Mouse (Mus musculus) CH12.LX (cell line): ENCODE results near the gene Acvr1. TPM values are rescaled to one million over a fixed set of nuclear protein-coding genes. Genes with fewer than 3 reads are reported as not detected.

Experiments used
- DNase-seq: peaks from one replicate; pipeline ENCODE4 v3.0.0-alpha.2; 2013; ENCODE audit errors: extremely low read depth
- H3K27ac ChIP-seq: 2 replicates; pipeline ENCODE4 v1.5.1; 2012; ENCODE audit warnings: low read depth, mild to moderate bottlenecking, control low read depth, moderate library complexity; ENCODE audit not compliant: insufficient read depth
- H3K27me3 ChIP-seq: replicated peaks from 2 replicates; pipeline ENCODE3; 2012; ENCODE audit warnings: inconsistent platforms
- H3K36me3 ChIP-seq, 2 experiments: replicated peaks in 1 of 2; 2 replicates each; pipeline versions ENCODE3 to v1.6.1; 2012; ENCODE audit warnings: inconsistent platforms in 1 of 2, low read length in 1 of 2, mild to moderate bottlenecking in 1 of 2, mixed read lengths in 1 of 2, moderate library complexity in 1 of 2; ENCODE audit not compliant: control insufficient read depth in 1 of 2, insufficient read depth in 1 of 2
- H3K4me1 ChIP-seq, 2 experiments: 2 replicates each; pipeline ENCODE4 v1.6.1; 2012; ENCODE audit warnings: inconsistent platforms in 1 of 2, moderate library complexity in 1 of 2; ENCODE audit not compliant: insufficient read depth in 2 of 2, control insufficient read depth in 1 of 2
- H3K4me2 ChIP-seq: 2 replicates; pipeline ENCODE4 v1.6.1; 2012; ENCODE audit warnings: low read depth, mild to moderate bottlenecking, control low read depth; ENCODE audit not compliant: poor library complexity, insufficient read depth, severe bottlenecking
- H3K4me3 ChIP-seq, 3 experiments: fragments of 150-350 bp in 1 of 3; sonication (generic) in 1 of 3; replicated peaks in 1 of 3; 2 replicates each; pipeline versions ENCODE3 to v1.5.1; 2011 to 2012; ENCODE audit warnings: low read depth in 2 of 3, low read length in 2 of 3, mild to moderate bottlenecking in 2 of 3, moderate library complexity in 2 of 3, control low read depth in 1 of 3, improper control_type of control experiment in 1 of 3, inconsistent platforms in 1 of 3, mixed read lengths in 1 of 3; ENCODE audit not compliant: poor library complexity in 1 of 3
- H3K79me2 ChIP-seq: replicated peaks from 2 replicates; pipeline ENCODE4 v1.6.1; 2012; ENCODE audit warnings: mild to moderate bottlenecking, moderate library complexity; ENCODE audit not compliant: control insufficient read depth, poor library complexity, insufficient read depth, severe bottlenecking; ENCODE audit errors: extremely low read depth
- H3K9ac ChIP-seq: 2 replicates; pipeline ENCODE4 v1.6.1; 2012; ENCODE audit warnings: low read depth, mild to moderate bottlenecking, control low read depth, moderate library complexity; ENCODE audit not compliant: insufficient read depth
- H3K9me3 ChIP-seq: replicated peaks from 2 replicates; pipeline ENCODE3; 2012; ENCODE audit warnings: low read length, inconsistent platforms, mixed read lengths
- CHD2 ChIP-seq: IDR thresholded peaks from 2 replicates; pipeline ENCODE4 v1.6.1; 2011; ENCODE audit warnings: low read length, improper control_type of control experiment
- E2F4 ChIP-seq: IDR thresholded peaks from 2 replicates; pipeline ENCODE4 v1.6.1; 2011; ENCODE audit warnings: low read depth, low read length, improper control_type of control experiment; ENCODE audit not compliant: insufficient replicate concordance
- GABPA ChIP-seq: IDR thresholded peaks from 2 replicates; pipeline ENCODE4 v1.6.1; 2012; ENCODE audit warnings: low read depth, low read length, improper control_type of control experiment, inconsistent platforms; ENCODE audit not compliant: insufficient replicate concordance
- HCFC1 ChIP-seq: IDR thresholded peaks from 2 replicates; pipeline ENCODE4 v1.6.1; 2012; ENCODE audit warnings: low read depth, mild to moderate bottlenecking, inconsistent platforms, low read length, improper control_type of control experiment
- JUND ChIP-seq: conservative IDR thresholded peaks from 2 replicates; pipeline ENCODE4 v1.6.1; 2011; ENCODE audit warnings: low read depth, low read length, improper control_type of control experiment
- MAFK ChIP-seq: IDR thresholded peaks from 2 replicates; pipeline ENCODE4 v1.6.1; 2011; ENCODE audit warnings: low read length, improper control_type of control experiment; ENCODE audit not compliant: insufficient replicate concordance
- MEF2A ChIP-seq: IDR thresholded peaks from 2 replicates; pipeline ENCODE4 v1.6.1; 2014; ENCODE audit warnings: low read depth, mild to moderate bottlenecking, inconsistent platforms, low read length, improper control_type of control experiment, borderline replicate concordance
- MYC ChIP-seq: IDR thresholded peaks from 2 replicates; pipeline ENCODE4 v1.6.1; 2011; ENCODE audit warnings: low read depth, mild to moderate bottlenecking, improper control_type of control experiment, low read length
- PAX5 ChIP-seq: IDR thresholded peaks from 2 replicates; pipeline ENCODE4 v1.6.1; 2012; ENCODE audit warnings: low read length, inconsistent platforms, mixed read lengths
- RCOR1 ChIP-seq: conservative IDR thresholded peaks from 2 replicates; pipeline ENCODE4 v1.6.1; 2012; ENCODE audit warnings: low read depth, mild to moderate bottlenecking, inconsistent platforms, low read length, improper control_type of control experiment
- TBP ChIP-seq: conservative IDR thresholded peaks from 2 replicates; pipeline ENCODE4 v1.6.1; 2011; ENCODE audit warnings: low read depth, low read length, improper control_type of control experiment
- TCF12 ChIP-seq: IDR thresholded peaks from 2 replicates; pipeline ENCODE4 v1.6.1; 2014; ENCODE audit warnings: low read depth, mild to moderate bottlenecking, inconsistent platforms, low read length, improper control_type of control experiment
- UBTF ChIP-seq: IDR thresholded peaks from 2 replicates; pipeline ENCODE4 v1.6.1; 2012; ENCODE audit warnings: low read depth, mild to moderate bottlenecking, inconsistent platforms, low read length, improper control_type of control experiment, moderate library complexity
- USF1 ChIP-seq: IDR thresholded peaks from 2 replicates; pipeline ENCODE4 v1.6.1; 2014; ENCODE audit warnings: low read depth, mild to moderate bottlenecking, inconsistent platforms, low read length, improper control_type of control experiment
- ZC3H11A ChIP-seq: IDR thresholded peaks from 2 replicates; pipeline ENCODE4 v1.6.1; 2012; ENCODE audit warnings: low read depth, mild to moderate bottlenecking, inconsistent platforms, low read length, improper control_type of control experiment
- ZKSCAN1 ChIP-seq: IDR thresholded peaks from 2 replicates; pipeline ENCODE4 v1.6.1; 2012; ENCODE audit warnings: low read depth, inconsistent platforms, low read length, improper control_type of control experiment, borderline replicate concordance
- ZNF384 ChIP-seq: IDR thresholded peaks from 2 replicates; pipeline ENCODE4 v1.6.1; 2012; ENCODE audit warnings: low read depth, low read length, improper control_type of control experiment, inconsistent platforms
- dilution Hi-C: fragments of 300-500 bp; cut with MboI; formaldehyde crosslinking; loops from 2 replicates; pipeline ENCODE4 v1.14.3; 2020; ENCODE audit warnings: low sequenced_read_pairs; ENCODE audit not compliant: extremely low pct_unique_long_range_greater_than_20kb, extremely low pct_ligation_motif_present
- in situ Hi-C: fragments of 300-500 bp; cut with MboI; formaldehyde crosslinking; loops from 3 replicates; pipeline ENCODE4 v1.14.3; 2019; ENCODE audit warnings: low sequenced_read_pairs, low pct_ligation_motif_present, low pct_unique_long_range_greater_than_20kb, mixed read lengths
- polyA plus RNA-seq: library from polyadenylated mRNA; unstranded; fragments of >175 nt; gene quantifications from 2 replicates; pipeline ENCODE4 v1.2.1, GENCODE M21; 2012; ENCODE audit warnings: low read depth; ENCODE audit not compliant: insufficient read length
- total RNA-seq, 2 experiments: library from RNA; depleted of rRNA; stranded (reverse); fragments of 300-350 nt in 1 of 2; fragments of >200 nt in 1 of 2; gene quantifications; 2 replicates each; pipeline ENCODE4 v1.2.3; 2012 to 2014

Gene Acvr1
- total and polyA plus RNA-seq, 3 experiments: not detected

DNA sequence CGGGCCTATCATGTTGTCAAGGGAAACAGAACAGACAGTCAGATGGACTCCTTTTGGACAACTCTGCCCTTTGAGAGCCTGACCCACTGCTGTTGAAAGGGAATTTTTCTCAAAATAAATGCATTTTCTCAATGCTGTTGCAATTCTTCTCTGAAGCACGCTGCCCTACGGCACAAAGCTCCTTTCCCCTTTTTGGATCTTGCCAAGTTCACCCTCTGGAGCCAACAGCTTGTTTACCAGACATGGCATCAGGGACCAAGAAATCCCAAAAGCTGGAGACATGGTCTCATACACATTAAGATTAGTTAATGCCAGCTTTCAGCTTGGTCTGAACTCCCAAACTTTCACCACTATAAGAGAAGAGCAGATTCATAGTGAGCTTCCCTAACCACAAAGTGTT lies 130.0 kb downstream of the Acvr1 start:
- TF ChIP-seq CHD2 (no peak), ZKSCAN1 (no peak), MAFK (no peak), RCOR1 (no peak), E2F4 (no peak), HCFC1 (no peak)
- dilution Hi-C loops: no loop called here
- H3K4me2 ChIP-seq: no peak overlapping the region
- H3K9me3 ChIP-seq: no peaks in the 10 kb centered on the region
- H3K36me3 ChIP-seq: no peaks in the 10 kb centered on the region
- H3K27ac ChIP-seq: no peak overlapping the region
- H3K4me1 ChIP-seq: no peaks in the 10 kb centered on the region
- no peaks in the 10 kb centered on the region for H3K79me2 ChIP-seq
- no peak overlapping the region for H3K4me3 ChIP-seq
- H3K27me3 ChIP-seq: no peaks in the 10 kb centered on the region
- no peak overlapping the region for H3K9ac ChIP-seq
- DNase-seq: no peak
- in situ Hi-C loops: no loop called here

DNA sequence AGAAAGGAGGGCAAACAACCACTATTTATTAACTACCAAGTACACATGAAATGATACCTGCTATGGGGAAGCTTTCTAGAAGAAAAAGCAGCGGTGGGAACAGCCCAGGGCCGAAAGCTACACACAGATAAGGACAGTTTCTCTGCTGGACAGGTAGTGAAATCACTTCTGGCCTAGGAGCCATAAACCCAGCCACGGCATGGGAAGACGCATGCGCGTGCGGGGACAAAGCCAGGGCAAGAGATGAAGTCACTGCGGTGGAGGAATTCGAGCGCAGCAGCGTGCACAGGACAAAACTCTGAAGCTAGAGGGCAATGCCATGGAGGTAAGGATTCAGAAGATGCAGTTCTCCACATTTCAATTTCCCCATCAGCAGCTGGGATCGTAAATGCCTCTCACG lies 131.4 kb downstream of the Acvr1 start:
- Histone ChIP-seq H3K4me3 (no peak overlapping the region), H3K9me3 (no peaks in the 10 kb centered on the region), H3K36me3 (no peaks in the 10 kb centered on the region), H3K4me1 (no peaks in the 10 kb centered on the region), H3K9ac (no peak overlapping the region), H3K27ac (no peak overlapping the region), H3K79me2 (no peaks in the 10 kb centered on the region), H3K27me3 (no peaks in the 10 kb centered on the region), H3K4me2 (no peak overlapping the region)
- in situ Hi-C loops (no loop called here), dilution Hi-C loops (no loop called here)
- no peak for DNase-seq
- TF ChIP-seq TCF12: no peak
- no peak for TF ChIP-seq MAFK
- TF ChIP-seq ZNF384: no peak
- TF ChIP-seq MYC: no peak
- TF ChIP-seq UBTF: no peak
- TF ChIP-seq PAX5: no peak
- TF ChIP-seq MEF2A: no peak
- TF ChIP-seq GABPA: no peak
- TF ChIP-seq TBP: no peak
- no peak for TF ChIP-seq ZKSCAN1
- no peak for TF ChIP-seq JUND

GRCm38 (mm10) chr2:58434438-58434837 lies 132.5 kb downstream of the Acvr1 start:
- H3K27me3 ChIP-seq: no peaks in the 10 kb centered on the region
- H3K27ac ChIP-seq: no peak overlapping the region
- no peaks in the 10 kb centered on the region for H3K79me2 ChIP-seq
- no peak for DNase-seq
- H3K9ac ChIP-seq: no peak overlapping the region
- H3K36me3 ChIP-seq: no peaks in the 10 kb centered on the region
- no peaks in the 10 kb centered on the region for H3K9me3 ChIP-seq
- no peak overlapping the region for H3K4me2 ChIP-seq
- H3K4me3 ChIP-seq: no peak overlapping the region
- dilution Hi-C loops: no loop called here
- TF ChIP-seq ZC3H11A: no peak
- TF ChIP-seq MAFK: 0 out of 2 replicates have a peak, but pooled peaks have one; percentile 24
- TF ChIP-seq USF1: no peak
- TF ChIP-seq, all 38 proteins: peak for 1
- in situ Hi-C loops: no loop called here
- H3K4me1 ChIP-seq: no peaks in the 10 kb centered on the region
